Mouse (Mus musculus) layer of hippocampus, postnatal 25 days (tissue): ENCODE measurements at regions not wholly inside any gene's neighbourhood (a gene's known extent, or its start where the extent isn't known, plus 50 kb on each side); places are given as distances from the start of the nearest gene placed in this dataset.

Experiments
- DNase-seq, 2 experiments: peaks; one replicate each; pipeline ENCODE4 v3.0.0; 2022; ENCODE audit warnings: mixed read lengths in 2 of 2, low spot score in 1 of 2; ENCODE audit errors: extremely low spot score in 1 of 2

GRCm38 (mm10) chr7:54068271-54068851 lies 766.9 kb upstream of the Luzp2 start:
- no peak for DNase-seq

GRCm38 (mm10) chr7:54116951-54117350 lies 718.3 kb upstream of the Luzp2 start:
- peak in 1 of 2 experiments; percentile 6 for DNase-seq

GRCm38 (mm10) chr7:54138988-54139387 lies 696.3 kb upstream of the Luzp2 start:
- DNase-seq = no peak

GRCm38 (mm10) chr7:54150855-54151254 lies 684.4 kb upstream of the Luzp2 start:
- no peak for DNase-seq

GRCm38 (mm10) chr7:54200001-54200400 lies 635.3 kb upstream of the Luzp2 start:
- DNase-seq = no peak
